Mouse (Mus musculus): Measurements from ENCODE around the gene Sh3bgrl3. TPM values are rescaled to one million over a fixed set of nuclear protein-coding genes. Genes with fewer than 3 reads are reported as not detected.

The Sh3bgrl3 gene
- polyA plus RNA-seq (2015; fragmentation: Nextera tagmentation; extraction: Ambion mirVana), result 198 and 215 TPM in 2 replicates

DNA sequence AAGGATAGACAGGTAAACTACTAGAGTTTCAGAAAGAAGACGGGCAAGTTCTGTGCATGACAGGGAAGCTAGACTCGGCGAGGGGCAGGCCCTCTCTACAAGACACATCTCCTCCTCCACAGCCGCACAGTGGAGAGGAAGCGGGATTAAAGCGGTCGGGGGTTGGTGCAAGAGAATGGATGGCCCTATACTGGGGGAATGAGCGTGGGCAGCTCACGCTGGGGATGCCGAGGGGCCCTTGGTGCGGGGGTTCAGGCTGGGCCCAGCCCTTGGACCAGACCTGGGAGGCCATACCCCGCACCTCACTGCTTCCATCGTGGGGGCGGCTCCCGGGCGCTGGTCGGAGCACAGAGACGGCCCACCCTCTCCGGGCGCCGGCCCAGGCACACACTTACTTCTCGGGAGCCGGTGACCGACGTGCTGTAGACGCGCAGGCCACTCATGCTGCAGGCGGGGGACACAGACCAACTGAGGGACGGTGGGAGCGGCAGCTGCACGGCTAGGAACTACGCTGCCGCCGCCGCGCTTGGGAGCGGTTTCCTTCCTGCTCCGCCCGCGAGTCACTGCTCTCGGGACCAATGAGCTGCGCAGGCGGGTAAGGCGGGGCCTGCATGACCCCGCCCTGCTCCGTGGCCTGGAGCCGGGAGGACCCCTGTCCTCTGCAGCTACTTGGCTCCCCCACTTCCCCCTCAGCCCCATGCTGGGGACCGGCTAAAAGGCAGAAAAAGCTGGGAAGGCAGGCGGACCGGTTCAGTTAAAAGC is at the start of gene Sh3bgrl3:
TSS of gene Sh3bgrl3 (minus strand) at position 569 of the 762 bp plus-strand sequence.
- WGBS (ENCODE audit: insufficient replicate concordance), result under 1% methylated on average over 50 of the region's 50 CpGs
- TF ChIP-seq CTCF (IDR thresholded peaks at IDR 0.05; ENCODE audit: low read depth) (no peak), EP300 (IDR thresholded peaks at IDR 0.05; ENCODE audit: low read depth) (no peak)
- H3K27ac ChIP-seq (ENCODE audit: low read depth), result peak within 1 kb of the TSS; percentile 83
- no peaks in the 10 kb centered on the region for H3K9me3 ChIP-seq (ENCODE audit: low read length)
- H3K36me3 ChIP-seq (replicated peaks; ENCODE audit: insufficient read depth, low read length), result peaks cover 7% of the 10 kb centered on the region
- H3K9ac ChIP-seq (replicated peaks), result peak within 1 kb of the TSS; percentile 85
- peak within 1 kb of the TSS; percentile 84 for H3K4me2 ChIP-seq (ENCODE audit: low read depth, low read length)
- peak within 1 kb of the TSS; percentile 63 for H3K4me3 ChIP-seq (ENCODE audit: low read depth, low read length)
- no peaks in the 10 kb centered on the region for H3K27me3 ChIP-seq (ENCODE audit: insufficient read depth, low read length)
- ATAC-seq (peak; percentile 91), DNase-seq (peak; percentile 90)
- peaks cover 46% of the 10 kb centered on the region for H3K4me1 ChIP-seq (ENCODE audit: insufficient read depth)

DNA sequence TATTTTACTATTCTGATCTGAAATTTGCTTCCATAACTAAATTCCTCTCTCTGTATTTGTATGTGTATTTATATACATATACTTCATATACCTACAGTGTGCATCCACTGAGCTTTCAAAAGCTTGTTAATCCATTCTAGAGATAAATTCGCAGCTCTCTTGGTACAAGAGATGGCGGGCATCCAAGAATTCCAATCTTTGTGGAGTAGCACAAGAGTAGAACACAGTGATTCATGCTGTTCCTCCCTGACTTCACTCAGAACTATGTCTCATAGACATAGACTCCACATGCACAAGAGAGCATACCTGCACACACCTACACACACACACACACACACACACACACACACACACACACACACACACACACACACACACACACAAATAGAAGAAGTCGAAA is 43.8 kb upstream of the Sh3bgrl3 start:
- no peak for ATAC-seq
- Histone ChIP-seq H3K9ac (replicated peaks) (no peak overlapping the region), H3K4me3 (ENCODE audit: low read depth, low read length) (no peak overlapping the region), H3K9me3 (ENCODE audit: low read length) (no peaks in the 10 kb centered on the region), H3K4me1 (ENCODE audit: insufficient read depth) (no peaks in the 10 kb centered on the region), H3K36me3 (replicated peaks; ENCODE audit: insufficient read depth, low read length) (peaks cover 16% of the 10 kb centered on the region), H3K27ac (ENCODE audit: low read depth) (no peak overlapping the region), H3K27me3 (ENCODE audit: insufficient read depth, low read length) (no peaks in the 10 kb centered on the region), H3K4me2 (ENCODE audit: low read depth, low read length) (no peak overlapping the region)
- DNase-seq, result no peak
- 72% methylated on average over 3 of the region's 3 CpGs for WGBS (ENCODE audit: insufficient replicate concordance)
- TF ChIP-seq EP300 (IDR thresholded peaks at IDR 0.05; ENCODE audit: low read depth), result no peak
- TF ChIP-seq CTCF (IDR thresholded peaks at IDR 0.05; ENCODE audit: low read depth), result no peak

DNA sequence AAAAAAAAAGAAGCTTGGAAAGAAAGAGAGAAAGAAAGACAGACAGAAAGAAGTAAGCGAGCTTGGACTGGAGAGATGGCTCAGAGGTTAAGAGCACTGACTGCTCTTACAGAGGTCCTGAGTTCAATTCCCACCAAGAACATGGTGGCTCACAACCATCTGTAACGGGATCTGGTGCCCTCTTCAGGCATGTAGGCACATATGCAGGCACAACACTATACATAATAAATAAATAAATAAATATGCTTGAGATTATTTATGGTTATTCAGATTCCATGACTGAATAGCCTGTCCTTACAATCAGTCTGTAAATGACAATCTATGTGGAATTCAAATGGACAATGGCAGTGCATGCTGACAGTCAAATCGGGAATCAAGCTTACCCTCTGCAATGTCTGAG is 38.3 kb upstream of the Sh3bgrl3 start:
- H3K4me3 ChIP-seq (ENCODE audit: low read depth, low read length), result no peak overlapping the region
- H3K9me3 ChIP-seq (ENCODE audit: low read length), result no peaks in the 10 kb centered on the region
- WGBS (ENCODE audit: insufficient replicate concordance), result 83% methylated on average over 3 of the region's 3 CpGs
- ATAC-seq, result no peak
- H3K36me3 ChIP-seq (replicated peaks; ENCODE audit: insufficient read depth, low read length), result peaks cover 17% of the 10 kb centered on the region
- DNase-seq, result no peak
- H3K27me3 ChIP-seq (ENCODE audit: insufficient read depth, low read length), result no peaks in the 10 kb centered on the region
- no peak overlapping the region for H3K4me2 ChIP-seq (ENCODE audit: low read depth, low read length)
- 0 out of 2 replicates have a peak overlapping the region, but pooled peaks have one; percentile 14 for H3K27ac ChIP-seq (ENCODE audit: low read depth)
- H3K9ac ChIP-seq (replicated peaks), result no peak overlapping the region
- TF ChIP-seq CTCF (IDR thresholded peaks at IDR 0.05; ENCODE audit: low read depth) (peak; percentile 59), EP300 (IDR thresholded peaks at IDR 0.05; ENCODE audit: low read depth) (no peak)
- H3K4me1 ChIP-seq (ENCODE audit: insufficient read depth), result 0 out of 2 replicates have a peak, but pooled peaks cover 5% of the 10 kb centered on the region

DNA sequence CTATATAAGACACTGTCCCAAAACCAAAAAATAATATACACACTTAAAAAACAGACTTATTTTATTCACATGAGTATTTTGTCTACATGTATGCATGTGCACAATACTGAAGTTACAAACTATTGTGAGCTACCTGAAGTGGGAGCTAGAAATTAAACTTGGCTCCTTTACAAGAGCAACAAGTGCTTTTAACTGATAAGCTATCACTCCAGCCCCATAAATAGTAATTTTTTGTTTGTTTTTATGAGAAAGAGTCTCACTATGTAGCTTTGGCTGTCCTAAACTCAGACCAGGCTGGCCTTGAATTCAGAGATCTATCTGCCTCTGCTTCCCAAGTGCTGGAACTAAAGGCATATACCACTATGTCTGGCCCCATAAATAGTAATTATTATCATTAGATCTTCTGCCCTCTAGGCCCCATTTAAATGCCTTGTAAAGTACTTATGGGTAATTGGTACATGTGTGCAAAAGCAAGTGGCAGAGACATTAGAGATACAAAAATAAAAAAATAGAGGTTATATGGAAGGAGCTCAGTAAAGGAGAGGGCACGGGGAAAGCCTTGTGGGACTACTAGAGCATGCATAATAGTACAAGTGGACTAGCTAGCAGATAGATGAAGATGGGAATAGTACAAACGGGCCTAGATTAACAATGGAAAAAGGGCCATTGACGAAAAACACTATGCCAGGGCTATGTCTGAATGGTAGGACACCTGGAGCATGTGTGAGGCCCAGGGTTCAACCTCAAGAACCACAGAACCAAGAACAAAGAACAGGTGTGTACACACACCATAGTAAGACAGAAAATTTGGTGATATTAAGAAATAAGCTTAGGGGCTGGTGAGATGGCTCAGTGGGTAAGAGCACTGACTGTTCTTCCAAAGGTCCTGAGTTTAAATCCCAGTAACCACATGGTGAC is 37.2 kb upstream of the Sh3bgrl3 start:
- Histone ChIP-seq H3K27me3 (ENCODE audit: insufficient read depth, low read length) (no peaks in the 10 kb centered on the region), H3K36me3 (replicated peaks; ENCODE audit: insufficient read depth, low read length) (peaks cover 17% of the 10 kb centered on the region), H3K4me1 (ENCODE audit: insufficient read depth) (0 out of 2 replicates have a peak, but pooled peaks cover 5% of the 10 kb centered on the region), H3K27ac (ENCODE audit: low read depth) (peak overlapping the region; percentile 61), H3K9me3 (ENCODE audit: low read length) (no peaks in the 10 kb centered on the region), H3K4me2 (ENCODE audit: low read depth, low read length) (peak overlapping the region; percentile 38; the same call in 1 of the 2 replicates), H3K9ac (replicated peaks) (no peak overlapping the region; the same call in 1 of the 2 replicates), H3K4me3 (ENCODE audit: low read depth, low read length) (no peak overlapping the region)
- WGBS (ENCODE audit: insufficient replicate concordance), result 68% methylated on average over 3 of the region's 3 CpGs
- TF ChIP-seq CTCF (IDR thresholded peaks at IDR 0.05; ENCODE audit: low read depth) (no peak), EP300 (IDR thresholded peaks at IDR 0.05; ENCODE audit: low read depth) (peak; percentile 94)
- ATAC-seq, result peak; percentile 69
- DNase-seq, result no peak

DNA sequence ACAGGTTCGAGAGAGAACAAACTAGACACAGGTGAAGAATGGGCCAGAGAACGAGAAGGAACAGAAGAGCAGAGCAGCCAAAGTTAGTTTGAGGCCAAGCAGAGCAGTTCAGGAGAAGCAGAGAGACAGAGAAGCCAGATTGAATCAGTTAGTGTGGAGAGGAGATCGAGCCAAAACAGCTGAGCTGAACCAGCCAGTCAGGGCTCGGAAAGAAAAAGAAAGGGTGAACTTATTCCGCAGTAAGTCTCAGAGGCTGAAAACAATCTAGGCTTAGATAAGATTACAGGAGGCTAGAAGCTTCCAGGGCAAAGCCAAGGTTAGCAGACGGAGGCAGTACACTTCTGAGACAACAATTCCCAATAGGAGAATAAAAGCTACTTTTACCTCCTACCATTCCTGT is 36.4 kb upstream of the Sh3bgrl3 start:
- H3K36me3 ChIP-seq (replicated peaks; ENCODE audit: insufficient read depth, low read length), result peaks cover 17% of the 10 kb centered on the region
- no peak overlapping the region; the same call in 1 of the 2 replicates for H3K9ac ChIP-seq (replicated peaks)
- H3K4me3 ChIP-seq (ENCODE audit: low read depth, low read length), result no peak overlapping the region

More for the DNA sequence above, 36.4 kb upstream of the Sh3bgrl3 start:
- peak overlapping the region; percentile 38 for H3K4me2 ChIP-seq (ENCODE audit: low read depth, low read length)
- ATAC-seq (peak; percentile 58), DNase-seq (peak; percentile 22)
- H3K27me3 ChIP-seq (ENCODE audit: insufficient read depth, low read length), result no peaks in the 10 kb centered on the region
- no peaks in the 10 kb centered on the region for H3K9me3 ChIP-seq (ENCODE audit: low read length)
- H3K4me1 ChIP-seq (ENCODE audit: insufficient read depth), result 0 out of 2 replicates have a peak, but pooled peaks cover 5% of the 10 kb centered on the region
- H3K27ac ChIP-seq (ENCODE audit: low read depth), result peak overlapping the region; percentile 61
- TF ChIP-seq EP300 (IDR thresholded peaks at IDR 0.05; ENCODE audit: low read depth), result no peak
- no peak for TF ChIP-seq CTCF (IDR thresholded peaks at IDR 0.05; ENCODE audit: low read depth)
- 30% methylated on average over 6 of the region's 6 CpGs for WGBS (ENCODE audit: insufficient replicate concordance)

Data from liver, postnatal 0 days (tissue).